Mouse (Mus musculus) lung, postnatal 36 days (tissue): ENCODE measurements around the gene 2300002M23Rik.

Experiments
- DNase-seq: peaks from one replicate; pipeline ENCODE4 v3.0.0; 2022; ENCODE audit warnings: mixed read lengths

Gene 2300002M23Rik

GRCm38 (mm10) chr17:35567150-35567549 is at the start of gene 2300002M23Rik:
Gene 2300002M23Rik, plus strand, starts transcription at chr17:35567450.
- DNase-seq, result no peak

GRCm38 (mm10) chr17:35517526-35517925 is 49.7 kb upstream of the 2300002M23Rik start:
- DNase-seq, result no peak

GRCm38 (mm10) chr17:35524354-35524753 is 42.9 kb upstream of the 2300002M23Rik start:
- DNase-seq, result no peak

GRCm38 (mm10) chr17:35526644-35527043 is 40.6 kb upstream of the 2300002M23Rik start:
- DNase-seq, result no peak

GRCm38 (mm10) chr17:35532360-35532759 is 34.9 kb upstream of the 2300002M23Rik start:
- no peak for DNase-seq

- no peak for DNase-seq
Observed at GRCm38 (mm10) chr17:35532901-35533300, 34.3 kb upstream of the 2300002M23Rik start, which contains the start of gene Psors1c2. Gene Psors1c2, plus strand, starts transcription at chr17:35533201.

- DNase-seq, result peak; percentile 84
Observed at GRCm38 (mm10) chr17:35534343-35534742, 32.9 kb upstream of the 2300002M23Rik start.

GRCm38 (mm10) chr17:35537421-35537820 is 29.8 kb upstream of the 2300002M23Rik start:
- no peak for DNase-seq

GRCm38 (mm10) chr17:35538476-35538875 is 28.8 kb upstream of the 2300002M23Rik start:
- no peak for DNase-seq

GRCm38 (mm10) chr17:35539540-35539939 is 27.7 kb upstream of the 2300002M23Rik start:
- no peak for DNase-seq

- DNase-seq, result no peak
Observed at GRCm38 (mm10) chr17:35542761-35543411, 24.4 kb upstream of the 2300002M23Rik start.

- DNase-seq, result no peak
Observed at GRCm38 (mm10) chr17:35543412-35543861, 23.8 kb upstream of the 2300002M23Rik start.

- DNase-seq, result no peak
Observed at GRCm38 (mm10) chr17:35544001-35544400, 23.2 kb upstream of the 2300002M23Rik start.

GRCm38 (mm10) chr17:35544680-35545079 is 22.6 kb upstream of the 2300002M23Rik start:
- peak; percentile 68 for DNase-seq

- DNase-seq, result no peak
Observed at GRCm38 (mm10) chr17:35547465-35547864, 19.8 kb upstream of the 2300002M23Rik start.

GRCm38 (mm10) chr17:35548636-35549035 is 18.6 kb upstream of the 2300002M23Rik start:
- DNase-seq, result no peak

- DNase-seq, result peak; percentile 81
Observed at GRCm38 (mm10) chr17:35549437-35550142, 17.7 kb upstream of the 2300002M23Rik start.

- DNase-seq, result no peak
Observed at GRCm38 (mm10) chr17:35550143-35550494, 17.1 kb upstream of the 2300002M23Rik start.

GRCm38 (mm10) chr17:35550871-35551270 is 16.4 kb upstream of the 2300002M23Rik start:
- no peak for DNase-seq

- DNase-seq, result no peak
Observed at GRCm38 (mm10) chr17:35551881-35552414, 15.3 kb upstream of the 2300002M23Rik start, which contains the start of gene Cdsn. Gene Cdsn, plus strand, starts transcription at chr17:35552128.

GRCm38 (mm10) chr17:35554321-35554720 is 12.9 kb upstream of the 2300002M23Rik start:
- no peak for DNase-seq

GRCm38 (mm10) chr17:35554761-35555397 is 12.4 kb upstream of the 2300002M23Rik start:
- DNase-seq, result no peak

- DNase-seq, result no peak
Observed at GRCm38 (mm10) chr17:35556186-35556765, 11.0 kb upstream of the 2300002M23Rik start.
